Mouse (Mus musculus) right cerebral cortex, postnatal 10 days (tissue): ENCODE results near the gene Eml3.

Experiments used
- DNase-seq, 2 experiments: peaks; one replicate each; pipeline ENCODE4 v3.0.0; 2021; ENCODE audit warnings: low spot score in 2 of 2

The Eml3 gene

GRCm38 (mm10) chr19:8987816-8988215, 58.5 kb downstream of the Eml3 start:
- no peak for DNase-seq

GRCm38 (mm10) chr19:8988346-8989065, 59.2 kb downstream of the Eml3 start:
- DNase-seq: no peak

GRCm38 (mm10) chr19:8989066-8989566, 59.8 kb downstream of the Eml3 start, which contains the start of gene Ahnak:
Gene Ahnak, plus strand, starts transcription at chr19:8989284.
- DNase-seq: no peak

- peak; percentile 40 to 55 for DNase-seq
Observed at GRCm38 (mm10) chr19:8989567-8990431, 60.4 kb downstream of the Eml3 start.

GRCm38 (mm10) chr19:8990432-8991102, 61.2 kb downstream of the Eml3 start:
- DNase-seq: no peak
